Mouse (Mus musculus) cortical plate, adult 2 months (tissue): ENCODE results near the gene Ephb1.

ENCODE experiments used
- CTCF ChIP-seq: fragments of 200-500 bp; IDR thresholded peaks from 2 replicates; pipeline ENCODE4 v1.5.1; 2011; ENCODE audit warnings: mild to moderate bottlenecking, control low read depth, low read length; ENCODE audit not compliant: insufficient read depth; ENCODE audit errors: extremely low read depth
- POLR2A ChIP-seq: fragments of 200-500 bp; IDR thresholded peaks from 2 replicates; pipeline ENCODE4 v1.6.1; 2011; ENCODE audit warnings: mild to moderate bottlenecking, low read length, control low read depth; ENCODE audit not compliant: insufficient read depth; ENCODE audit errors: extremely low read depth

DNA sequence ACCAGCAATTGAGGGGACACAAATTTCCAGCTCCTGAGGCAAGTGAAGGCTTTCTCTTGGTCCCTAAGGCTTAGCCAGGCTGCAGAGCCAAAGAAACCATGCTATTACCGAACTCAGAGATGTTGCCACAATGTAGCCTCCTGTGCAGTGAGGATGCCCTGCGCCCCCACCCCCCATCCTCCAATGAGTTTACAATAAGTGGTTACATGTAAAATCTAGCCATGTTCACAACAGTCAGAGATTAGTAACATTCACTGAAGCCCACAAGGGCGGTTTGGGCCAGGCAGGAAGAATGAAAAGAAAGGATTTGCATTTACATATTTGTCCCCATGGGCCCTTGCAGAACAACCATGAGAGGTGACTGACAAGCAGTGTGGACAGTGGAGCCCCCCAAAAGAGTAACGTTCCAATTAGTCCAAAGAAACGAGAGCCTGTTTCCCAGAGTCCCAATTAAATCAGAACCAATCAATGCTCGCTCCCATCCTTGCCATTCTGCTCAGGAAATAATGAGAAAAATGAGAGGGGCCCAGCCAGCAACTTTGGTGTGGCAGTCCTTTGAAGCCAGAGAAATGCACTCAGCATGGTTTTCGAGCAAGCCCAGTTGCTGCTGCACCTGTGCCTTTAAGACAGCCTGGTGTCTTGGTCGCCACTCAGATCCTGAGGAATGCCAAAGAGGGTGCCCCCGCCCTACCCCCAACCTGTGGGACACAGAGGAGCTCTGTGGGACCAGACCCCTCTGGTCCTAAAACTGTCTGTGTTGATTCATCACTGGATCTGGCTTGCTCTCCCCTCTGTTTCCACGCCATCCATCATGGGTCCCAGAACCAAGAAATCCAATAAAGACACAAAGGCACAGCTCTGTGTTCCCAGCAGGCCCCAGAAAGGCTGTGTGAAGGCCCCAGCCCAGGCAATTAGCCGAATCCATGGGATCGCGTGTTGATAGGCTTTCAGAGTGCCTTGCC is 161.5 kb downstream of the Ephb1 start:
- no peak for TF ChIP-seq POLR2A
- no peak for TF ChIP-seq CTCF
